Mouse (Mus musculus) spleen, adult 2 months (tissue): Measurements from ENCODE around the gene Pogz. TPM values are rescaled to one million over a fixed set of nuclear protein-coding genes. Genes with fewer than 3 reads are reported as not detected.
A peak's percentile ranks its signal among the peaks of the same experiment; 100 is the strongest.
"Not testable (repeated sequence)": the region's sequence is repeated elsewhere in the genome, so short reads cannot be mapped to it uniquely, and the experiment has no call there.

ENCODE experiments used
- DNase-seq, 2 experiments: peaks; one replicate each; pipeline versions ENCODE4 v3.0.0 to v3.0.0-alpha.2; 2012 to 2021; ENCODE audit warnings: low spot score in 2 of 2, low read depth in 1 of 2
- H3K27ac ChIP-seq: fragments of 200-500 bp; 2 replicates; pipeline ENCODE4 v1.5.1; 2012; ENCODE audit warnings: low read length, inconsistent platforms; ENCODE audit not compliant: insufficient read depth
- H3K27me3 ChIP-seq: fragments of 200-500 bp; 2 replicates; pipeline ENCODE4 v1.6.1; 2012; ENCODE audit warnings: mild to moderate bottlenecking, moderate library complexity, low read length, inconsistent platforms; ENCODE audit not compliant: control insufficient read depth, insufficient read depth
- H3K36me3 ChIP-seq: fragments of 200-500 bp; 2 replicates; pipeline ENCODE4 v1.6.1; 2012; ENCODE audit warnings: mild to moderate bottlenecking, low read length, inconsistent platforms; ENCODE audit not compliant: control insufficient read depth, insufficient read depth
- H3K4me1 ChIP-seq: fragments of 200-500 bp; 2 replicates; pipeline ENCODE4 v1.6.1; 2011; ENCODE audit warnings: inconsistent platforms; ENCODE audit not compliant: control insufficient read depth, insufficient read depth, insufficient read length
- H3K4me3 ChIP-seq: fragments of 200-500 bp; 2 replicates; pipeline ENCODE4 v1.5.1; 2011; ENCODE audit warnings: mild to moderate bottlenecking, inconsistent platforms; ENCODE audit not compliant: insufficient read depth, insufficient read length; ENCODE audit errors: extremely low read depth
- CTCF ChIP-seq: fragments of 200-500 bp; IDR thresholded peaks from 2 replicates; pipeline ENCODE4 v1.5.1; 2011; ENCODE audit warnings: mild to moderate bottlenecking, inconsistent platforms; ENCODE audit not compliant: insufficient read depth, insufficient read length, insufficient replicate concordance; ENCODE audit errors: extremely low read depth
- POLR2A ChIP-seq: fragments of 200-500 bp; IDR thresholded peaks from 2 replicates; pipeline ENCODE4 v1.6.1; 2011; ENCODE audit warnings: low read depth, low read length, inconsistent platforms
- WGBS: fragments of 180-500 bp; shearing (Covaris S2); methylation state at CpG from one replicate; pipeline ENCODE4 v1.1.7; 2018; 5-methylcytosine and 5-hydroxymethylcytosine counted together
- polyA plus RNA-seq: library from polyadenylated mRNA; depleted of rRNA; stranded (reverse); fragments of >200 nt; gene quantifications from 2 replicates; pipeline ENCODE4 v1.2.3, GENCODE M21; 2012; rRNA removed

Pogz gene
- polyA plus RNA-seq, 1 experiment = 26.2 TPM

DNA sequence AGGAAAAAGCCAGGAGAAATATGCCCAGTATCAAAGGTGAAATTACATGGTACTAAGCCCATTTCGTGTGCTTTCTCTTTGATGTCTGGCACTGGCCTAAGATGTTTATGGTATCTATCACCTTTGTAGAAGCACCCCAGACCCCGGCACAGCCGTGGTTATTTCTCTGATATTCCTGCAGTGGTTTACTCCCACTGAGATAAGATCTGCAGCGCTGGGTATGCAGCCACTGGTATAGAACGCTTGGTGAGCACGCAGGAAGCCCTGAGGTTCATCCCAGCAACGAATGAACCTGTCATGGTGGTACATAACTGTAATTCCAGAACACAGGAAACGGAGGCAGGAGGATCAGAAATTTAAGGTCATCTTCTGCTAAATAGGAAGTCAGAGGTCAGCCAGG, 87.3 kb downstream of the Pogz start:
- no peaks in the 10 kb centered on the region; the same call in 1 of the 2 replicates for H3K27me3 ChIP-seq
- WGBS = 45% methylated on average over 8 of the region's 8 CpGs
- no peak overlapping the region for H3K27ac ChIP-seq
- H3K4me1 ChIP-seq = no peaks in the 10 kb centered on the region
- no peak overlapping the region for H3K4me3 ChIP-seq
- DNase-seq = no peak
- TF ChIP-seq POLR2A (no peak), CTCF (no peak)
- no peaks in the 10 kb centered on the region for H3K36me3 ChIP-seq

DNA sequence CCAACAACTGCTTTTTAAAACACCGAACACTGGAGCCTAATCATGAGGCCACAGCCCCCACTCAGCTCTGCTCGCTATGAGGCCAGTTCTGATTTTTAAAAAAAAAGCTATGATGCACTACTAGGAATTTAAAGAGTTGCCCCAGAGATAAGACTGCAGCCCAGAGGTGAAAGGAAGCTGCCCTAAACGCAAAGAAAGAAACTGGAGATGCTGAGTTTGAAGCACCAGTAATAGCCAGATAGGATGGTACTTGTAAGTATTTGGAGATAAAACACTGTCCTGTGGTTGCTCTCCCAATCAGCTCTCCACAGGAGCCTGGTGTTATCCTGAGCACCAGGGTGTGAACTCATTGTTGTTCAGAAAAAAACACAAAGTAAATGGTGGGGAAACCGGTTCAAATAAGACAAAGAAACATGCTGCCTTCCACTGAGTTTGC, 89.0 kb downstream of the Pogz start:
- not testable (repeated sequence) for DNase-seq, H3K27ac ChIP-seq, H3K27me3 ChIP-seq, H3K4me1 ChIP-seq, H3K4me3 ChIP-seq, H3K36me3 ChIP-seq
- 72% methylated on average over 4 of the region's 4 CpGs for WGBS

DNA sequence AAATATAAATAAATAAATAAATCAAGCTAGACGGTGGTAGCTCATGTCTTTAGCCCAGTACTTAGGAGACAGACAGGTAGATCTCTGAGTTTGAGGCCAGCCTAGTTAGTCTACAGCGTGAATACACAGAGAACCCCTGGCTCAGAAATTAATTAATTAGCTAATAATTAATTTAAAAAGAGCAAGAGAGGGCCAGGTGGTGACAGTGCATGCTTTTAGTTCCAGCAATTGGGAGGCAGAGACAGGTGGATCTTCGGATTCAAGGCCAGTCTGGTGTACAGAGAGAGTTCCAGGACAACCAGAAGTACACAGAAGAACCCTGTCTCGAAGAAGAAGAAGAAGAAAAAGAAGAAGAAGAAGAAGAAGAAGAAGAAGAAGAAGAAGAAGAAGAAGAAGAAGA, 91.6 kb downstream of the Pogz start:
- not testable (repeated sequence) for H3K27ac ChIP-seq, DNase-seq, H3K27me3 ChIP-seq, H3K36me3 ChIP-seq, H3K4me1 ChIP-seq, H3K4me3 ChIP-seq
- WGBS = 93% methylated on average over 4 of the region's 4 CpGs

DNA sequence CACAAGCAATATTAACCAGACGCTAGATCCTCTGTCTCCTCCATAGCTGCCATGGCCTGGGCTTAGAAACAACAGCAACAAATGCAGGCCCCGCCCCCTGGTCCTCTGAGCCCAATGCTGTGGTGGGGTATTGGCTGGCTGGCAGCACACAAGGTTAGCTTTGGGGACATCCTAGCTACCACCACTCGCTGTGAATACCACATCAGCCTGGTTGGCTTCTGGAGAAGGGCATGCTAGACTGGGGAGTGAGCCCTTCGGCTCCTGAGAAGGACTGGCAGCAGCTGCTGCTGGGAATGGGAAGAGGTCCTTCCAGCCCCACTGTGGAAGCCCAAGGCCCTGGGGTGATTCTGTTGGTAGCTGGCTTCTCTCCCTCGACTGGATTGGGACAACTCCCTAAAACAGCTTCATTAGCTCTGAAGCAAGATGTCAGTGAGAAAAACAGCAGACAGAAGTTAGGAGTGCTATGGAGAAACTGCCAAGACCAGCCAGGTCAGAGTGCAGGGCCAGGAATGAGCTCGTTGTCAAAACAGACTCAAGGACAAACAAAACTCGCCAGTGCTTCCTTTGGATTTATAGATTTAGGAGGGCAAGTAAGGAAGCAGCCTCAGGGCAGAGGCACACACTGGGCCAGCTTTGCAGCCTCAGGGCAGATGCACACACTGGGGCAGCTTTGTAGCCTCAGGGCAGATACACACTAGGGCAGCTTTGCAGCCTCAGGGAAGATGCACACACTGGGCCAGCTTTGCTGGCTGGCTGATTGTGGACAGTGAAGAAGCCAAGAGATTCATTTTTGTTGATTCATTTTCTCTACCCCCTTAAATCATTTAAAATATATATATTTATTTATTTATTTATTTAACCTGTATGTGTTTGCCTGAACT, 93.3 kb downstream of the Pogz start:
- WGBS = 83% methylated on average over 7 of the region's 7 CpGs
- H3K27me3 ChIP-seq, H3K4me3 ChIP-seq, H3K36me3 ChIP-seq, H3K4me1 ChIP-seq, DNase-seq: not testable (repeated sequence)
- peak overlapping the region; percentile 5; the same call in 1 of the 2 replicates for H3K27ac ChIP-seq

DNA sequence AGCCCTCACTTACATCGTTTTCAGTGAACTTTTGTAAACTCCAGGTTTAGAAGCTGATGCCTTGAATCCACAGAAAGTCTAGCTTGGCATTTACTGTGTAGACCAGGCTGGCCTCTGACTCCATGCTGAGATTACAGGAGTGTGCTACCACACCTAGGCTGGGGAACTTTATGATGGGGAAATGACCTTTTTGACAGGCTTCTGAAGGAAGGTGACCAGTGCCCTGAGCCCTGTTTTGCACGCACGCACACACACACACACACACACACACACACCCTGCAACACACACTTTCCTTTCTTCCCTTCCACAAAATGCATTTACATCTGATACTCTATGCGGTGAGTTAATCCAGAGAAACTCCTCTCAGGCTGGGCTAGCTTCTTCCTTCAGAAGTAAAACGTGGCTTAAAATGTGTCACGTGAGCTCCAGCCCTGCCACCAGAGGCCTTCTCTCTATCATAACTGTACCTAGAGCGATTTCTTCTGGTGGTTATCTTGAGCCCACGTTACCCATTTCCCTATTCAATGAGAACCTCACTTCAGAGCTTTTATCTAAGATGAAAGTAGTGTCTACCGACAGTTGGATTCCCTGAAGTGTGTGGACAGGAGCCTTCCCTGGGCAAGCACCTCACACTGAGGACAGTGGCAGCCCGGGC, 94.2 kb downstream of the Pogz start:
- H3K4me3 ChIP-seq, H3K36me3 ChIP-seq, H3K27me3 ChIP-seq, H3K4me1 ChIP-seq, DNase-seq, H3K27ac ChIP-seq: not testable (repeated sequence)
- 83% methylated on average over 10 of the region's 10 CpGs for WGBS

Other genes starting within 250 kb of the Pogz start
- gene Gm10972, start 194.5 kb upstream of the Pogz start, polyA plus RNA-seq = not detected in 2 replicates
- gene Tuft1, start 178.7 kb upstream of the Pogz start, polyA plus RNA-seq = 1.7 and 1.8 TPM in 2 replicates
- 0.31 and 1.1 TPM in 2 replicates for gene Selenbp2, start 144.0 kb upstream of the Pogz start, polyA plus RNA-seq
- gene Cgn, start 51.1 kb upstream of the Pogz start, polyA plus RNA-seq = 0.11 and 0.22 TPM in 2 replicates
- gene Psmb4, start 49.4 kb downstream of the Pogz start, polyA plus RNA-seq = 117 and 140 TPM in 2 replicates
- 34.9 and 35.4 TPM in 2 replicates for gene Selenbp1, start 95.5 kb downstream of the Pogz start, polyA plus RNA-seq
- 23.9 and 26.4 TPM in 2 replicates for gene Rfx5, start 116.5 kb downstream of the Pogz start, polyA plus RNA-seq
- gene Pi4kb, start 137.2 kb downstream of the Pogz start, polyA plus RNA-seq = 30.2 and 31.7 TPM in 2 replicates
- gene Zfp687, start 177.9 kb downstream of the Pogz start, polyA plus RNA-seq = 18.5 and 21.0 TPM in 2 replicates
- 90.5 and 108 TPM in 2 replicates for gene Psmd4, start 205.0 kb downstream of the Pogz start, polyA plus RNA-seq